Mouse (Mus musculus) CH12.LX (cell line): ENCODE data around the gene Ptprm. TPM values are rescaled to one million over a fixed set of nuclear protein-coding genes. Genes with fewer than 3 reads are reported as not detected.

Experiments used
- DNase-seq: peaks from one replicate; pipeline ENCODE4 v3.0.0-alpha.2; 2013; ENCODE audit errors: extremely low read depth
- H3K27ac ChIP-seq: 2 replicates; pipeline ENCODE4 v1.5.1; 2012; ENCODE audit warnings: low read depth, mild to moderate bottlenecking, control low read depth, moderate library complexity; ENCODE audit not compliant: insufficient read depth
- H3K27me3 ChIP-seq: replicated peaks from 2 replicates; pipeline ENCODE3; 2012; ENCODE audit warnings: inconsistent platforms
- H3K36me3 ChIP-seq, 2 experiments: replicated peaks in 1 of 2; 2 replicates each; pipeline versions ENCODE3 to v1.6.1; 2012; ENCODE audit warnings: inconsistent platforms in 1 of 2, low read length in 1 of 2, mild to moderate bottlenecking in 1 of 2, mixed read lengths in 1 of 2, moderate library complexity in 1 of 2; ENCODE audit not compliant: control insufficient read depth in 1 of 2, insufficient read depth in 1 of 2
- H3K4me1 ChIP-seq, 2 experiments: 2 replicates each; pipeline ENCODE4 v1.6.1; 2012; ENCODE audit warnings: inconsistent platforms in 1 of 2, moderate library complexity in 1 of 2; ENCODE audit not compliant: insufficient read depth in 2 of 2, control insufficient read depth in 1 of 2
- H3K4me2 ChIP-seq: 2 replicates; pipeline ENCODE4 v1.6.1; 2012; ENCODE audit warnings: low read depth, mild to moderate bottlenecking, control low read depth; ENCODE audit not compliant: poor library complexity, insufficient read depth, severe bottlenecking
- H3K4me3 ChIP-seq, 3 experiments: fragments of 150-350 bp in 1 of 3; sonication (generic) in 1 of 3; replicated peaks in 1 of 3; 2 replicates each; pipeline versions ENCODE3 to v1.5.1; 2011 to 2012; ENCODE audit warnings: low read depth in 2 of 3, low read length in 2 of 3, mild to moderate bottlenecking in 2 of 3, moderate library complexity in 2 of 3, control low read depth in 1 of 3, improper control_type of control experiment in 1 of 3, inconsistent platforms in 1 of 3, mixed read lengths in 1 of 3; ENCODE audit not compliant: poor library complexity in 1 of 3
- H3K79me2 ChIP-seq: replicated peaks from 2 replicates; pipeline ENCODE4 v1.6.1; 2012; ENCODE audit warnings: mild to moderate bottlenecking, moderate library complexity; ENCODE audit not compliant: control insufficient read depth, poor library complexity, insufficient read depth, severe bottlenecking; ENCODE audit errors: extremely low read depth
- H3K9ac ChIP-seq: 2 replicates; pipeline ENCODE4 v1.6.1; 2012; ENCODE audit warnings: low read depth, mild to moderate bottlenecking, control low read depth, moderate library complexity; ENCODE audit not compliant: insufficient read depth
- H3K9me3 ChIP-seq: replicated peaks from 2 replicates; pipeline ENCODE3; 2012; ENCODE audit warnings: low read length, inconsistent platforms, mixed read lengths
- BHLHE40 ChIP-seq: IDR thresholded peaks from 2 replicates; pipeline ENCODE4 v1.6.1; 2011; ENCODE audit warnings: mild to moderate bottlenecking, low read depth, low read length, improper control_type of control experiment
- CHD1 ChIP-seq: IDR thresholded peaks from 2 replicates; pipeline ENCODE4 v1.6.1; 2012; ENCODE audit warnings: low read depth, low read length, improper control_type of control experiment, inconsistent platforms
- CHD2 ChIP-seq: IDR thresholded peaks from 2 replicates; pipeline ENCODE4 v1.6.1; 2011; ENCODE audit warnings: low read length, improper control_type of control experiment
- CTCF ChIP-seq, 2 experiments: IDR thresholded peaks in 1 of 2; conservative IDR thresholded peaks in 1 of 2; 2 replicates each; pipeline ENCODE4 v1.5.1; 2011 to 2012; ENCODE audit warnings: low read depth in 2 of 2, low read length in 2 of 2, improper control_type of control experiment in 1 of 2, inconsistent platforms in 1 of 2, mild to moderate bottlenecking in 1 of 2, moderate library complexity in 1 of 2
- E2F4 ChIP-seq: IDR thresholded peaks from 2 replicates; pipeline ENCODE4 v1.6.1; 2011; ENCODE audit warnings: low read depth, low read length, improper control_type of control experiment; ENCODE audit not compliant: insufficient replicate concordance
- ETS1 ChIP-seq: conservative IDR thresholded peaks from 2 replicates; pipeline ENCODE4 v1.6.1; 2012; ENCODE audit warnings: low read depth, mild to moderate bottlenecking, inconsistent platforms, low read length, improper control_type of control experiment, moderate library complexity
- HCFC1 ChIP-seq: IDR thresholded peaks from 2 replicates; pipeline ENCODE4 v1.6.1; 2012; ENCODE audit warnings: low read depth, mild to moderate bottlenecking, inconsistent platforms, low read length, improper control_type of control experiment
- JUND ChIP-seq: conservative IDR thresholded peaks from 2 replicates; pipeline ENCODE4 v1.6.1; 2011; ENCODE audit warnings: low read depth, low read length, improper control_type of control experiment
- MAFK ChIP-seq: IDR thresholded peaks from 2 replicates; pipeline ENCODE4 v1.6.1; 2011; ENCODE audit warnings: low read length, improper control_type of control experiment; ENCODE audit not compliant: insufficient replicate concordance
- MAZ ChIP-seq: IDR thresholded peaks from 2 replicates; pipeline ENCODE4 v1.6.1; 2012; ENCODE audit warnings: low read depth, mild to moderate bottlenecking, inconsistent platforms, low read length, improper control_type of control experiment, moderate library complexity
- MEF2A ChIP-seq: IDR thresholded peaks from 2 replicates; pipeline ENCODE4 v1.6.1; 2014; ENCODE audit warnings: low read depth, mild to moderate bottlenecking, inconsistent platforms, low read length, improper control_type of control experiment, borderline replicate concordance
- MXI1 ChIP-seq: IDR thresholded peaks from 2 replicates; pipeline ENCODE4 v1.6.1; 2011; ENCODE audit warnings: mild to moderate bottlenecking, low read depth, low read length, improper control_type of control experiment
- MYC ChIP-seq: IDR thresholded peaks from 2 replicates; pipeline ENCODE4 v1.6.1; 2011; ENCODE audit warnings: low read depth, mild to moderate bottlenecking, improper control_type of control experiment, low read length
- NELFE ChIP-seq: IDR thresholded peaks from 2 replicates; pipeline ENCODE4 v1.6.1; 2011; ENCODE audit warnings: low read depth, low read length, improper control_type of control experiment
- NRF1 ChIP-seq: IDR thresholded peaks from 2 replicates; pipeline ENCODE4 v1.6.1; 2014; ENCODE audit warnings: low read depth, mild to moderate bottlenecking, inconsistent platforms, low read length, improper control_type of control experiment, moderate library complexity
- PAX5 ChIP-seq: IDR thresholded peaks from 2 replicates; pipeline ENCODE4 v1.6.1; 2012; ENCODE audit warnings: low read length, inconsistent platforms, mixed read lengths
- POLR2A ChIP-seq: IDR thresholded peaks from 2 replicates; pipeline ENCODE4 v1.6.1; 2011; ENCODE audit warnings: low read depth, mild to moderate bottlenecking, improper control_type of control experiment, low read length
- RAD21 ChIP-seq: IDR thresholded peaks from 2 replicates; pipeline ENCODE4 v1.6.1; 2011; ENCODE audit warnings: low read depth, mild to moderate bottlenecking, low read length, improper control_type of control experiment, moderate library complexity
- RCOR1 ChIP-seq: conservative IDR thresholded peaks from 2 replicates; pipeline ENCODE4 v1.6.1; 2012; ENCODE audit warnings: low read depth, mild to moderate bottlenecking, inconsistent platforms, low read length, improper control_type of control experiment
- SMC3 ChIP-seq: IDR thresholded peaks from 2 replicates; pipeline ENCODE4 v1.6.1; 2011; ENCODE audit warnings: low read depth, low read length, improper control_type of control experiment
- TBP ChIP-seq: conservative IDR thresholded peaks from 2 replicates; pipeline ENCODE4 v1.6.1; 2011; ENCODE audit warnings: low read depth, low read length, improper control_type of control experiment
- TCF12 ChIP-seq: IDR thresholded peaks from 2 replicates; pipeline ENCODE4 v1.6.1; 2014; ENCODE audit warnings: low read depth, mild to moderate bottlenecking, inconsistent platforms, low read length, improper control_type of control experiment
- ZKSCAN1 ChIP-seq: IDR thresholded peaks from 2 replicates; pipeline ENCODE4 v1.6.1; 2012; ENCODE audit warnings: low read depth, inconsistent platforms, low read length, improper control_type of control experiment, borderline replicate concordance
- ZMIZ1 ChIP-seq: IDR thresholded peaks from 2 replicates; pipeline ENCODE4 v1.6.1; 2012; ENCODE audit warnings: low read depth, mild to moderate bottlenecking, inconsistent platforms, low read length, improper control_type of control experiment
- ZNF384 ChIP-seq: IDR thresholded peaks from 2 replicates; pipeline ENCODE4 v1.6.1; 2012; ENCODE audit warnings: low read depth, low read length, improper control_type of control experiment, inconsistent platforms
- dilution Hi-C: fragments of 300-500 bp; cut with MboI; formaldehyde crosslinking; loops from 2 replicates; pipeline ENCODE4 v1.14.3; 2020; ENCODE audit warnings: low sequenced_read_pairs; ENCODE audit not compliant: extremely low pct_unique_long_range_greater_than_20kb, extremely low pct_ligation_motif_present
- in situ Hi-C: fragments of 300-500 bp; cut with MboI; formaldehyde crosslinking; loops from 3 replicates; pipeline ENCODE4 v1.14.3; 2019; ENCODE audit warnings: low sequenced_read_pairs, low pct_ligation_motif_present, low pct_unique_long_range_greater_than_20kb, mixed read lengths
- polyA plus RNA-seq: library from polyadenylated mRNA; unstranded; fragments of >175 nt; gene quantifications from 2 replicates; pipeline ENCODE4 v1.2.1, GENCODE M21; 2012; ENCODE audit warnings: low read depth; ENCODE audit not compliant: insufficient read length
- total RNA-seq, 2 experiments: library from RNA; depleted of rRNA; stranded (reverse); fragments of 300-350 nt in 1 of 2; fragments of >200 nt in 1 of 2; gene quantifications; 2 replicates each; pipeline ENCODE4 v1.2.3; 2012 to 2014

Ptprm gene
- total and polyA plus RNA-seq, 3 experiments: not detected

DNA sequence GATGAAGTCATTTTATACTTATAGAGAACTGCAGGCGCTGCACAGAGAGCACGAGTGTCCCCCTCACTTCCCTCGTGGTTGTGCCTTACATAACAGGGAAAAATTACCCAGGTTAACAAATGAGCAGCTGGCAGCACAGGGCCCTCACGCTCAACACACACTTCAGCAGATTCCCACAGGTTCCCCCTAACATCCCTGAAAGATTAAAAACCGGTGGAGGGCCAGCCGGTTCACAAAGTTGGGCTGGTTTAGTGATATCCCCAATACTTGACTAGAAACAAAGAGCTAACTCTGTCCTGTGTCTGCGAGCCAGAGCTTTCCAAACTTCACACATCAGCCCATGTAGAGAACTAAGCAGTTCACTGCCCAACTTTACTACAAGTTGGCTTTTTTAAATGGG, 3.7 kb downstream of the Ptprm start:
- Histone ChIP-seq H3K4me2 (no peak overlapping the region), H3K36me3 (no peaks in the 10 kb centered on the region), H3K4me1 (no peaks in the 10 kb centered on the region), H3K27ac (no peak overlapping the region), H3K9me3 (peaks cover 70% of the 10 kb centered on the region), H3K79me2 (no peaks in the 10 kb centered on the region), H3K4me3 (no peak overlapping the region), H3K27me3 (no peaks in the 10 kb centered on the region), H3K9ac (no peak overlapping the region)
- dilution Hi-C loops (no loop called here), in situ Hi-C loops (no loop called here)
- no peak for TF ChIP-seq CHD2
- TF ChIP-seq ZMIZ1: no peak
- TF ChIP-seq ZNF384: no peak
- TF ChIP-seq TCF12: no peak
- TF ChIP-seq RAD21: no peak
- TF ChIP-seq CHD1: no peak
- no peak for TF ChIP-seq E2F4
- no peak for TF ChIP-seq MAFK
- TF ChIP-seq MEF2A: no peak
- TF ChIP-seq SMC3: no peak
- TF ChIP-seq ZKSCAN1: no peak
- no peak for TF ChIP-seq MXI1
- TF ChIP-seq PAX5: no peak
- TF ChIP-seq NRF1: no peak
- TF ChIP-seq MAZ: no peak
- no peak for TF ChIP-seq POLR2A
- no peak for TF ChIP-seq RCOR1
- no peak for DNase-seq

DNA sequence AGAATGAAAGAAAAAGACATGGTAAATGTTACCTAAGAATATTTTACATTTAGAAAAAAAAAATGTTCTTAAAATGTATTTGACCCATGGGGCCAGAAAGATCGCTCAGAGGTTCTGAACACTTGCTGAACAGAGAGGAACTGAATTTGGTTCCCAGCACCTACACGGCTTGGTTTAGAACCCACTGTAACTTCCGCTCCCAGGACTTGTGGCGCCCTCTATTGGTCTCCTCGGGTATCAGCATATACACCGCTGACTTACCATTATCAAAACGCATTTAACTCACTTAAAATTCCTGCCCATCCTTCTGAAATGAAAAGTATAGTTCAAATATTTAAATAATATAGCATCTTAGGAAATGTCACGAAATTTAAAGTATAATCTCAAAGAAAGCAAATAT, 4.7 kb downstream of the Ptprm start:
- no peak overlapping the region for H3K27ac ChIP-seq
- dilution Hi-C loops: no loop called here
- H3K36me3 ChIP-seq: no peaks in the 10 kb centered on the region
- H3K27me3 ChIP-seq: no peaks in the 10 kb centered on the region
- TF ChIP-seq MEF2A: no peak
- no peak for TF ChIP-seq TBP
- no peak for TF ChIP-seq HCFC1
- TF ChIP-seq MYC: no peak
- no peak for TF ChIP-seq ZKSCAN1
- no peak for TF ChIP-seq BHLHE40
- no peak for TF ChIP-seq MAFK
- TF ChIP-seq E2F4: no peak
- no peak for TF ChIP-seq POLR2A
- TF ChIP-seq CHD1: no peak
- TF ChIP-seq CTCF (conservative IDR thresholded peaks at IDR 0.05 in 1 of 2, IDR thresholded peaks at IDR 0.05 in 1 of 2; ENCODE audit: low read depth in 2 of 2, low read length in 2 of 2): no peak
- TF ChIP-seq JUND: no peak
- TF ChIP-seq ETS1: no peak
- TF ChIP-seq NELFE: no peak
- no peak overlapping the region for H3K4me3 ChIP-seq
- H3K4me1 ChIP-seq: no peaks in the 10 kb centered on the region
- no peaks in the 10 kb centered on the region for H3K79me2 ChIP-seq
- peaks cover 72% of the 10 kb centered on the region for H3K9me3 ChIP-seq
- in situ Hi-C loops: no loop called here
- no peak overlapping the region for H3K4me2 ChIP-seq
- H3K9ac ChIP-seq: no peak overlapping the region
- DNase-seq: no peak
